22 mouse cellular contexts compared by ENCODE assay signal in genomic region chr7:35486553-35486952, GRCm38 (mm10). TPM values are rescaled to one million over a fixed set of nuclear protein-coding genes. Genes with fewer than 3 reads are reported as not detected.
DNase-seq lines count a peak whose midpoint lies in the region; ATAC-seq and TF ChIP-seq lines count a peak whose summit lies in the region.
"Had no signal": no experiment of that assay in that cellular context is flagged by ENCODE, and none has a peak within 500 bp of the region (broad histone marks: within the 10 kb centered on the region; RNA-seq: fewer than 3 reads in every experiment).

No protein-coding gene starts in this region.

- TF ChIP-seq POLR2A in CH12.LX (IDR thresholded peaks at IDR 0.05; ENCODE audit: low read depth, low read length) = no peak
- TF ChIP-seq POLR2A in MEL (IDR thresholded peaks at IDR 0.05; ENCODE audit: control insufficient read depth in 1 of 2, insufficient read depth in 1 of 2, low read depth in 1 of 2, low read length in 2 of 2, poor library complexity in 1 of 2) = no peak

- no peaks in the 10 kb centered on the region for H3K9me3 ChIP-seq in CH12.LX (replicated peaks; ENCODE audit: low read length)
- H3K9me3 ChIP-seq in MEL (replicated peaks; ENCODE audit: insufficient read depth, low read length) = no peaks in the 10 kb centered on the region
- H3K9me3 ChIP-seq in hindbrain, embryonic 13.5 days = no peaks in the 10 kb centered on the region
- H3K9me3 ChIP-seq: G1E had no signal

- no peak overlapping the region for H3K4me3 ChIP-seq in CH12.LX (replicated peaks in 1 of 3; ENCODE audit: low read depth in 2 of 3, low read length in 2 of 3, poor library complexity in 1 of 3)
- no peak overlapping the region for H3K4me3 ChIP-seq in MEL (ENCODE audit: control insufficient read depth in 1 of 2, insufficient read depth in 1 of 2, low read depth in 2 of 2, low read length in 2 of 2)
- H3K4me3 ChIP-seq in hindbrain, embryonic 13.5 days = no peak overlapping the region

- ATAC-seq in hindbrain, embryonic 13.5 days (ENCODE audit: low FRiP score) = no peak
- ATAC-seq: activated CD4-positive, CD25-positive, alpha-beta regulatory T cell, adult 4 months; CD4-positive, CD25-positive, alpha-beta regulatory T cell, adult 4 months; Patski had no signal

- no peaks in the 10 kb centered on the region for H3K27me3 ChIP-seq in CH12.LX (replicated peaks)
- H3K27me3 ChIP-seq in MEL (ENCODE audit: control insufficient read depth in 1 of 2, insufficient read depth in 2 of 2, low read length in 2 of 2) = peaks cover 0 to 6% of the 10 kb centered on the region in 2 experiments; a peak in 2 of 4 replicates
- H3K27me3 ChIP-seq in hindbrain, embryonic 13.5 days = no peaks in the 10 kb centered on the region

- H3K4me2 ChIP-seq in CH12.LX (ENCODE audit: insufficient read depth, low read depth, poor library complexity, severe bottlenecking) = 0 out of 2 replicates have a peak overlapping the region, but pooled peaks have one; percentile 1
- H3K4me2 ChIP-seq in hindbrain, embryonic 13.5 days = no peak overlapping the region

- TF ChIP-seq CTCF in CH12.LX (conservative IDR thresholded peaks at IDR 0.05 in 1 of 2, IDR thresholded peaks at IDR 0.05 in 1 of 2; ENCODE audit: low read depth in 2 of 2, low read length in 2 of 2) (no peak), MEL (IDR thresholded peaks at IDR 0.05 in 2 of 3, conservative IDR thresholded peaks at IDR 0.05 in 1 of 3; ENCODE audit: control insufficient read depth in 1 of 3, insufficient read depth in 1 of 3, low read depth in 2 of 3, low read length in 3 of 3, poor library complexity in 1 of 3, severe bottlenecking in 1 of 3) (no peak)

- dilution Hi-C loops in CH12.LX (cut with MboI; ENCODE audit: extremely low pct_ligation_motif_present, extremely low pct_unique_long_range_greater_than_20kb, low sequenced_read_pairs) = no loop called here

- H3K9ac ChIP-seq in CH12.LX (ENCODE audit: insufficient read depth, low read depth) (no peak overlapping the region), MEL (ENCODE audit: control insufficient read depth, low read depth, low read length, poor library complexity, severe bottlenecking) (no peak overlapping the region)
- no peak overlapping the region for H3K9ac ChIP-seq in hindbrain, embryonic 13.5 days

- in situ Hi-C loops in CH12.LX (cut with MboI; ENCODE audit: low pct_ligation_motif_present, low pct_unique_long_range_greater_than_20kb, low sequenced_read_pairs) = no loop called here

- DNase-seq in CH12.LX (ENCODE audit: extremely low read depth) (no peak), MEL (ENCODE audit: low read depth, low spot score) (peak; percentile 10)
- no peak for DNase-seq in lung, postnatal 10 days
- DNase-seq: adrenal gland, adult 2 months; adrenal gland, adult 8-10 months; adrenal gland, postnatal 10 days; adrenal gland, postnatal 14 days; adrenal gland, postnatal 25 days; adrenal gland, postnatal 36 days; B cell, adult 2 months; cerebellum, adult 11 months; cerebellum, adult 11-12 months; cerebellum, adult 18-20 months; cerebellum, adult 2 months; cerebellum, adult 8-10 months had no signal

- H3K36me3 ChIP-seq in CH12.LX (replicated peaks in 1 of 2; ENCODE audit: control insufficient read depth in 1 of 2, insufficient read depth in 1 of 2, low read length in 1 of 2) = no peaks in the 10 kb centered on the region
- no peaks in the 10 kb centered on the region for H3K36me3 ChIP-seq in MEL (ENCODE audit: control insufficient read depth in 1 of 2, insufficient read depth in 2 of 2, low read length in 2 of 2)
- H3K36me3 ChIP-seq in hindbrain, embryonic 13.5 days = no peaks in the 10 kb centered on the region
- H3K36me3 ChIP-seq: G1E had no signal

- 91% methylated on average over 8 of the region's 8 CpGs for WGBS in hindbrain, embryonic 13.5 days

- TF ChIP-seq RAD21 in CH12.LX (IDR thresholded peaks at IDR 0.05; ENCODE audit: low read depth, low read length) = no peak
- TF ChIP-seq RAD21 in MEL (IDR thresholded peaks at IDR 0.05; ENCODE audit: low read depth, low read length) = no peak

- no peak for TF ChIP-seq EP300 in CH12.LX (IDR thresholded peaks at IDR 0.05; ENCODE audit: low read length)
- no peak for TF ChIP-seq EP300 in MEL (IDR thresholded peaks at IDR 0.05; ENCODE audit: low read depth in 1 of 2, low read length in 2 of 2)

- H3K4me1 ChIP-seq in CH12.LX (ENCODE audit: control insufficient read depth in 1 of 2, insufficient read depth in 2 of 2) (peaks cover 0 to 2% of the 10 kb centered on the region in 2 experiments; a peak in 1 of 4 replicates), MEL (ENCODE audit: control insufficient read depth in 1 of 2, insufficient read depth in 2 of 2, low read length in 2 of 2) (no peaks in the 10 kb centered on the region)
- no peaks in the 10 kb centered on the region for H3K4me1 ChIP-seq in hindbrain, embryonic 13.5 days (replicated peaks)

- H3K27ac ChIP-seq in CH12.LX (ENCODE audit: insufficient read depth, low read depth) = no peak overlapping the region
- H3K27ac ChIP-seq in MEL (ENCODE audit: control insufficient read depth, low read depth, low read length) = no peak overlapping the region
- H3K27ac ChIP-seq in hindbrain, embryonic 13.5 days = no peak overlapping the region

- no peaks in the 10 kb centered on the region for H3K79me2 ChIP-seq in CH12.LX (replicated peaks; ENCODE audit: control insufficient read depth, extremely low read depth, insufficient read depth, poor library complexity, severe bottlenecking)
- no peaks in the 10 kb centered on the region for H3K79me2 ChIP-seq in MEL (ENCODE audit: control insufficient read depth, insufficient read depth, low read length, poor library complexity)

TF ChIP-seq in CH12.LX, 34 proteins besides CTCF, POLR2A, EP300 and RAD21:
- TF ChIP-seq MEF2A (IDR thresholded peaks at IDR 0.05; ENCODE audit: borderline replicate concordance, low read depth, low read length) (no peak), BHLHE40 (IDR thresholded peaks at IDR 0.05; ENCODE audit: low read depth, low read length) (peak; percentile 34; the same call in 1 of the 2 replicates)

TF ChIP-seq in MEL, 35 proteins besides CTCF, POLR2A, EP300 and RAD21:
- no peak for TF ChIP-seq TBP (IDR thresholded peaks at IDR 0.05; ENCODE audit: low read depth, low read length)
- TF ChIP-seq KAT2A (conservative IDR thresholded peaks at IDR 0.05; ENCODE audit: low read depth, low read length) = no peak
- TF ChIP-seq HCFC1 (IDR thresholded peaks at IDR 0.05; ENCODE audit: low read depth, low read length) = no peak
- no peak for TF ChIP-seq MXI1 (IDR thresholded peaks at IDR 0.05; ENCODE audit: low read depth, low read length)
- no peak for TF ChIP-seq MAFK (IDR thresholded peaks at IDR 0.05; ENCODE audit: borderline replicate concordance, low read depth, low read length)
- no peak for TF ChIP-seq SIN3A (IDR thresholded peaks at IDR 0.05; ENCODE audit: low read length)
- no peak for TF ChIP-seq USF2 (IDR thresholded peaks at IDR 0.05; ENCODE audit: borderline replicate concordance in 1 of 2, insufficient read depth in 1 of 2, low read depth in 1 of 2, low read length in 2 of 2)
- TF ChIP-seq MAX (IDR thresholded peaks at IDR 0.05; ENCODE audit: low read length) = 0 out of 2 replicates have a peak, but pooled peaks have one; percentile 32
- TF ChIP-seq GATA1 (IDR thresholded peaks at IDR 0.05; ENCODE audit: low read depth, low read length) = no peak
- no peak for TF ChIP-seq MEF2A (IDR thresholded peaks at IDR 0.05; ENCODE audit: extremely low read depth, insufficient replicate concordance, low read depth, low read length, poor library complexity, severe bottlenecking)
- TF ChIP-seq UBTF (IDR thresholded peaks at IDR 0.05; ENCODE audit: borderline replicate concordance, insufficient read depth, low read depth, low read length) = no peak
- TF ChIP-seq ZNF384 (IDR thresholded peaks at IDR 0.05; ENCODE audit: low read depth, low read length) = no peak
- no peak for TF ChIP-seq MYB (IDR thresholded peaks at IDR 0.05; ENCODE audit: low read depth, low read length)
- peak; percentile 95 for TF ChIP-seq BHLHE40 (IDR thresholded peaks at IDR 0.05; ENCODE audit: borderline replicate concordance, low read depth, low read length)
- TF ChIP-seq CHD1 (IDR thresholded peaks at IDR 0.05; ENCODE audit: low read depth, low read length) = no peak
- no peak for TF ChIP-seq USF1 (IDR thresholded peaks at IDR 0.05; ENCODE audit: low read depth, low read length)

RNA-seq across cellular contexts. Expression of gene Slc7a9, which starts 38.0 kb away (rescaled TPM):
- total RNA-seq in CH12.LX (2012; rRNA removed) (not detected in 2 replicates), CH12.LX (2014; rRNA removed) (not detected in 2 replicates), MEL (2012; rRNA removed) (not detected in 2 replicates)
- polyA plus RNA-seq in CH12.LX (2012; ENCODE audit: insufficient read length, low read depth) (not detected in 2 replicates), MEL (2012; ENCODE audit: insufficient read depth in 1 of 2, insufficient read length in 2 of 2, low read depth in 1 of 2, low replicate concordance in 2 of 2, missing spikeins in 1 of 2) (not detected)
- not detected in 2 replicates for polyA plus RNA-seq in hindbrain, embryonic 13.5 days (2015; fragmentation: Nextera tagmentation; extraction: Ambion mirVana)
- total RNA-seq: adrenal gland, adult 18-20 months; adrenal gland, adult 2 months; adrenal gland, adult 8-10 months; adrenal gland, postnatal 10 days; adrenal gland, postnatal 14 days; adrenal gland, postnatal 25 days; adrenal gland, postnatal 36 days had no signal
- polyA plus RNA-seq: activated CD4-positive, CD25-positive, alpha-beta regulatory T cell, adult 4 months; adrenal gland, adult 2 months; C2C12; CD4-positive, CD25-positive, alpha-beta regulatory T cell, adult 4 months; cerebellum, adult 2 months; G1E; Patski had no signal

RNA-seq across cellular contexts. Expression of gene Tdrd12, which starts 51.0 kb away (rescaled TPM):
- total RNA-seq in CH12.LX (2012; rRNA removed) = 0.08 TPM in 1 of 2 replicates, not detected in the other
- 0.21 TPM in 1 of 2 replicates, not detected in the other for total RNA-seq in CH12.LX (2014; rRNA removed)
- polyA plus RNA-seq in CH12.LX (2012; ENCODE audit: insufficient read length, low read depth) = 0.19 and 0.42 TPM in 2 replicates
- 0.26 and 0.50 TPM in 2 replicates for total RNA-seq in MEL (2012; rRNA removed)
- polyA plus RNA-seq in MEL (2012; ENCODE audit: insufficient read depth in 1 of 2, insufficient read length in 2 of 2, low read depth in 1 of 2, low replicate concordance in 2 of 2, missing spikeins in 1 of 2) = under 1 TPM in 1 of 2 experiments, not detected in 1; 0.25 TPM
- polyA plus RNA-seq in hindbrain, embryonic 13.5 days (2015; fragmentation: Nextera tagmentation; extraction: Ambion mirVana) = 0.43 and 0.61 TPM in 2 replicates
- total RNA-seq: adrenal gland, postnatal 14 days had no signal
- polyA plus RNA-seq: activated CD4-positive, CD25-positive, alpha-beta regulatory T cell, adult 4 months; adrenal gland, adult 2 months; C2C12; CD4-positive, CD25-positive, alpha-beta regulatory T cell, adult 4 months; G1E had no signal

Comparison
In these comparisons a context has a peak if more than half of its experiments do, and no peak if none do; other contexts are left out.
1. Of the 35 proteins assayed by ChIP-seq in both MEL and CH12.LX: peak only in MEL: MAX; only in CH12.LX: none; in both: BHLHE40; in neither: 33.